Mouse (Mus musculus) embryonic fibroblast, embryonic 13.5 days (primary cell): ENCODE measurements around the gene Vamp4. TPM values are rescaled to one million over a fixed set of nuclear protein-coding genes. Genes with fewer than 3 reads are reported as not detected.

Source experiments
- H3K27ac ChIP-seq: 2 replicates; pipeline ENCODE4 v1.5.1; 2012; ENCODE audit warnings: low read length, control low read depth, inconsistent platforms; ENCODE audit not compliant: insufficient read depth
- H3K4me1 ChIP-seq: 2 replicates; pipeline ENCODE4 v1.6.1; 2011; ENCODE audit warnings: low read length; ENCODE audit not compliant: control insufficient read depth, insufficient read depth
- H3K4me3 ChIP-seq: 2 replicates; pipeline ENCODE4 v1.5.1; 2011; ENCODE audit warnings: mild to moderate bottlenecking, control low read depth, low read length; ENCODE audit not compliant: insufficient read depth
- CTCF ChIP-seq: IDR thresholded peaks from 2 replicates; pipeline ENCODE4 v1.5.1; 2011; ENCODE audit warnings: mild to moderate bottlenecking, control low read depth, low read length, moderate library complexity, borderline replicate concordance; ENCODE audit not compliant: insufficient read depth
- POLR2A ChIP-seq: IDR thresholded peaks from 2 replicates; pipeline ENCODE4 v1.6.1; 2011; ENCODE audit warnings: low read depth, mild to moderate bottlenecking, control low read depth, low read length, moderate library complexity
- polyA plus RNA-seq: library from polyadenylated mRNA; stranded (reverse); fragments of >200 nt; gene quantifications from 2 replicates; pipeline ENCODE4 v1.2.4, GENCODE M21; 2011; ENCODE audit warnings: low read depth; ENCODE audit not compliant: missing spikeins, insufficient read length

The Vamp4 gene
- 41.6 and 54.9 TPM in 2 replicates for polyA plus RNA-seq

DNA sequence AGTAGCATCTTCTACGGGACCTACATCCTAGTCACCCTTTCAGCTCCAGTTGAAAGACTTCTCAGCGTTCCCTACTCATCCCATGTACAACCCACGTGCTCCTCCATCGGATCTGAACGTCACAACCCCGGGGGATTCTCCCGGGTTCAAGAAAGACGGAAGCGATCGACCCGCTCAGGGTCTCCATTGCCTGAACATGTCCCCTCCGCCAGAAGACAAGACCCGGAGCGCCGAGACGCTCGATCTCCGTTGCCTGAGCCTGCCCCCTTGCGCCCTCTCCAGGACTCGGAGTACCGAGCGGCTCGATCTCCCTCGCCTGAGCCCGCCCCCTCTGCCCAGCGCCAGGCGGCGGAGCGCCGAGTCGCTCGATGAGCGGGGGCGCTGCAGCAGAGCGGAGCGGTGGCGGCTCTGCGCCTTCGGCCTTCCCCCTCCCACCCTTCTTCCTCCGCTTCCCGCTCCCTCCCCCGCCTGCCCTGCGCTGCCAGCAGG is at the start of gene Vamp4:
Vamp4 (plus strand) TSS at position 256 of the 489 bp plus-strand sequence.
- peak within 1 kb of the TSS; percentile 24 for H3K27ac ChIP-seq
- peaks cover 7% of the 10 kb centered on the region for H3K4me1 ChIP-seq
- peak within 1 kb of the TSS; percentile 59 for H3K4me3 ChIP-seq
- TF ChIP-seq POLR2A (peak; percentile 79), CTCF (no peak)

GRCm38 (mm10) chr1:162529651-162530050 is 40.7 kb upstream of the Vamp4 start:
- no peak overlapping the region for H3K27ac ChIP-seq
- no peak for TF ChIP-seq POLR2A
- TF ChIP-seq CTCF, result no peak
- H3K4me1 ChIP-seq, result no peaks in the 10 kb centered on the region
- no peak overlapping the region for H3K4me3 ChIP-seq

DNA sequence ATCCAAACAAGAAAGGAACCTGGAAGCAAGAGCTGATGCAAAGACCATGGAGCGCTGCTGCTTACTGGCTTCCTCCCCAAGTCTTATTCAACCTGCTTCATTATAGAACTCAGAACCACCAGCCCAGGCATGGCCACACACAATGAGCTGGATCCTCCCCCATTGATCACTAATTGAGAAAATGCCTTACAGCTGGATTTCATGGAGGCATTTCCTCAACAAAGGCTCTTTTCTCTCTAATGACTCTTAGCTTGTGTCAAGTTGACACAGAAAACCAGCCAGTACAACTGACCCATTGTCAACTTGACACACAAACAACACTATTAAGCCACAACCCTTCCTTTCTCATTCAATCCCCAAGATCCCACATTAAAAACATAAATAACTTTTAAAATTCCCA is 39.6 kb upstream of the Vamp4 start:
- H3K4me3 ChIP-seq, result no peak overlapping the region
- no peak overlapping the region for H3K27ac ChIP-seq
- no peaks in the 10 kb centered on the region for H3K4me1 ChIP-seq
- TF ChIP-seq POLR2A (no peak), CTCF (no peak)

- Histone ChIP-seq H3K27ac (no peak overlapping the region), H3K4me3 (no peak overlapping the region), H3K4me1 (no peaks in the 10 kb centered on the region)
- no peak for TF ChIP-seq CTCF
These were observed 38.7 kb upstream of the Vamp4 start for GRCm38 (mm10) chr1:162531584-162531983.

DNA sequence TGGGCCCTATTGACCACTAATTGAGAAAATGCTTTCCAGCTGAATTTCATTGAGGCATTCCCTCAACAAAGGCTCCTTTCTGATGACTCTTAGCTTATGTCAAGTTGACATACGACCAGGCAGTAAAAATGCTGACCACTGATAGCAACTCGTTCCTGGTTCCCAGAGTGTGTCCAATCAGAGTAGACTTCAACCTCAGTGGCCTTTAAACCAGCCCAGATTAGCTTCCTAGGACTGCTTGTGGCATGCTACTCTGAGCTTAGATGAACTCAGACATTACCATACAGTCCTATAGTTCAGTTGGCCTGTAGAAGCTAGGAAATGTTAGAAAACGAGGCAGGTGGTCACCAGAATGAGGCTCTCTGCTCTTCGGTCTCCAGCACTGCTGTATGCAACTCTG is 38.0 kb upstream of the Vamp4 start:
- TF ChIP-seq CTCF (no peak), POLR2A (no peak)
- Histone ChIP-seq H3K4me1 (no peaks in the 10 kb centered on the region), H3K27ac (no peak overlapping the region), H3K4me3 (no peak overlapping the region)

DNA sequence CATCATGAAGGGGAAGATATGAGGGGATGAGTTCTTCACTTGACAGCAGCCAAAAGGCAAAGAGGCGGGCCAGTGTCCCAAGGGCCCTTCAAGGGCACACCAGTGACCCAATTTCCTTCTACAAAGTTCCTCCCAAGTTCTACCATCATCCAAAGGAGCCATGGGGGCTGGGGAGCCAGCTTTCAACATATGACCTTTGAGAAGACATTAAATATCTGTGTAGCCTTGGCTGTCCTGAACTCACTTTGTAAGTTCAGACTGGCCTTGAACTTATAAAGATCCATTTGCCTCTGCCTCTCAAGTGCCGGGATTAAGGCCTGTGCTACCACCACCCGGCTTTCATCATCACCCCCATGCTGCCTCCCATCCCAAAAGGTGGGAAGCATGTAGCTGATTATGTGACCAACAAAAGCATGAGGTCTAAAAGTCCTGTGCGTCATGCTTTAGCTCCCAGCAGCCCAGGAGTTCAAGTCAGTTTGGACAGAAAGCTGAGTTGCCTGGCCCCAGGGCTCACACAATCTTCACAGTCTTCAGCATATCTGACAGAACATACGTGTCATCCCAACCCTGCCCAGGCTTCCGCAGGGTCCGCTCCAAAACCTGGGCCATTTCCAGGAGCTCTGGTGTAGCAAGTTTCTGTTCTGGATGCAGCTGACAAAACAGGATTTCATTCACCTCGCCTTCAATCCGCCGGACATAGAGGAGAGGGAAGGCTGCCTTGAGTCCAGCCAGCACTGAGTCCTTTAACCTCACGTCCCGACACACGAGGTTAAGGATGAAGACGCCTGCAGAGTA is 36.4 kb upstream of the Vamp4 start:
- H3K4me3 ChIP-seq, result no peak overlapping the region
- no peak overlapping the region for H3K27ac ChIP-seq
- no peaks in the 10 kb centered on the region for H3K4me1 ChIP-seq
- TF ChIP-seq CTCF (no peak), POLR2A (no peak)

DNA sequence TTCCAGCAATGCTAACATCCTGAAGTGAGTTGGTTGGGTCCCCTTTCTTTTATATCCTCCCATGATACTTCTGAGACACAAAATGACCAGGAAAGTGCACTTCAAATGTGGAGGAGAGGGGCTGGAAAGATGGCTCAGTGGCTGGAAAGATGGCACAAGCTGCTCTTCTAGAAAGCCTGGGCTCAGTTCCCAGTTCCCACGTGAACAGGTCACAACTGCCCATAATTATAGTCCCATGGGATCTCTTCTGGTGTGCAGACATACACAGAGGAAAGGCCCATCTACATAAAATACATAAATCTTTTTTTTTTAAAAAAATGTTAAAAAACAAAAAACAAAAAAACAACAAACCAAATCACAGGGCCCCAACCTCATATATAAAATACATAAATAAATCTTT is 27.1 kb upstream of the Vamp4 start:
- Histone ChIP-seq H3K4me1 (0 out of 2 replicates have a peak, but pooled peaks cover 3% of the 10 kb centered on the region), H3K27ac (no peak overlapping the region), H3K4me3 (no peak overlapping the region)
- no peak for TF ChIP-seq POLR2A
- no peak for TF ChIP-seq CTCF

DNA sequence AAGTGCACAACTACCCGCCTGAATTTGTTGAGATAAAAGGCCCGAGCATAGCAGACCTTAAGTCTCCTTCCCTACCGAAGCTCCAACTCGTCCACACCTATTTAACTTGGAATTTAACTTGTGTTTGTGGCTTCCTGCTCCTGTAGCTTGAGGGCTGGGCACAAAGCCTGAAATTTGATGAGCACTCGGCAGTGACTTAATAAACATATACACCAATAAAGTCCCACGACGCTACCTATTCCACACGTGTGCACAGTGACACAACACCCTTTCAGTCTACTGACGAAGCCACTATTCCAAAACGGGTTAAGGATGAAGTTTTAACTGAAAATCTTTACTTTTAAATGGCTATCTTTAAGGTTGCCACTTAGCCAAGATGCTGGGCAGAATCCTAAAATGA is 22.7 kb upstream of the Vamp4 start:
- TF ChIP-seq CTCF, result no peak
- no peak for TF ChIP-seq POLR2A
- Histone ChIP-seq H3K27ac (no peak overlapping the region), H3K4me1 (0 out of 2 replicates have a peak, but pooled peaks cover 3% of the 10 kb centered on the region), H3K4me3 (peak overlapping the region; percentile 80)

GRCm38 (mm10) chr1:162548016-162548916 is 22.0 kb upstream of the Vamp4 start, which contains the start of gene Mettl13:
Gene Mettl13 (minus strand): TSS chr1:162548551.
- H3K4me3 ChIP-seq, result peak within 1 kb of the TSS; percentile 80
- H3K4me1 ChIP-seq, result 0 out of 2 replicates have a peak, but pooled peaks cover 3% of the 10 kb centered on the region
- TF ChIP-seq POLR2A (peak; percentile 95), CTCF (no peak)
- H3K27ac ChIP-seq, result peak within 1 kb of the TSS; percentile 79
